Mouse (Mus musculus) midbrain, postnatal 0 days (tissue): ENCODE results near the gene Zfpm1. TPM values are rescaled to one million over a fixed set of nuclear protein-coding genes. Genes with fewer than 3 reads are reported as not detected.

ENCODE experiments used
- ATAC-seq: fragments of 200-750 bp; cut with Nextera tagmentation; 2 replicates; pipeline ENCODE4 v1.8.0; 2017; ENCODE audit warnings: moderate number of reproducible peaks, mild to moderate bottlenecking, moderate TSS enrichment, moderate library complexity; ENCODE audit not compliant: low FRiP score
- DNase-seq: peaks from one replicate; pipeline ENCODE4 v3.0.0-alpha.2; 2015; ENCODE audit warnings: low spot score
- H3K27ac ChIP-seq: fragments of 300-500 bp; sonication (generic); 2 replicates; pipeline ENCODE4 v1.5.1; 2014; ENCODE audit warnings: low read depth, mild to moderate bottlenecking, low read length, mixed read lengths
- H3K27me3 ChIP-seq: fragments of 300-500 bp; sonication (generic); 2 replicates; pipeline ENCODE4 v1.6.1; 2014; ENCODE audit warnings: low read length, control low read depth, mixed read lengths; ENCODE audit not compliant: insufficient read depth
- H3K36me3 ChIP-seq: fragments of 300-500 bp; sonication (generic); 2 replicates; pipeline ENCODE4 v1.6.1; 2014; ENCODE audit warnings: low read length, control low read depth, mixed read lengths; ENCODE audit not compliant: insufficient read depth
- H3K4me1 ChIP-seq: fragments of 300-500 bp; sonication (generic); 2 replicates; pipeline ENCODE4 v1.6.1; 2014; ENCODE audit warnings: mild to moderate bottlenecking, control low read depth, antibody characterized with exemption, low read length, mixed read lengths; ENCODE audit not compliant: insufficient read depth
- H3K4me2 ChIP-seq: fragments of 300-500 bp; sonication (generic); 2 replicates; pipeline ENCODE4 v1.6.1; 2014; ENCODE audit warnings: low read depth, mild to moderate bottlenecking, low read length, mixed read lengths; ENCODE audit not compliant: poor library complexity, severe bottlenecking
- H3K4me3 ChIP-seq: fragments of 300-500 bp; sonication (generic); 2 replicates; pipeline ENCODE4 v1.5.1; 2014; ENCODE audit warnings: low read depth, mild to moderate bottlenecking, low read length, moderate library complexity
- H3K9ac ChIP-seq: fragments of 300-500 bp; sonication (generic); replicated peaks from 2 replicates; pipeline ENCODE4 v1.6.1; 2014; ENCODE audit warnings: mild to moderate bottlenecking, low read length, moderate library complexity, mixed read lengths; ENCODE audit not compliant: poor library complexity, severe bottlenecking
- H3K9me3 ChIP-seq: fragments of 300-500 bp; sonication (generic); 2 replicates; pipeline ENCODE4 v1.6.1; 2016; ENCODE audit warnings: low read length, control low read depth
- CTCF ChIP-seq: IDR thresholded peaks from 2 replicates; pipeline ENCODE4 v1.5.1; 2016; ENCODE audit warnings: antibody characterized with exemption, mild to moderate bottlenecking
- WGBS: fragments of 180-500 bp; shearing (Covaris S2); extraction: QIAGEN DNeasy Blood & Tissue Kit; methylation state at CpG from one replicate; pipeline ENCODE4 v1.1.7; 2014; 5-methylcytosine and 5-hydroxymethylcytosine counted together
- polyA plus RNA-seq: library from polyadenylated mRNA; unstranded; fragments of >200 nt; fragmentation: Nextera tagmentation; extraction: Ambion mirVana; gene quantifications from 2 replicates; pipeline ENCODE4 v1.2.1, GENCODE M21; 2015
- total RNA-seq: library from RNA; depleted of rRNA; stranded (reverse); fragments of >200 nt; gene quantifications from 2 replicates; pipeline ENCODE4 v1.2.3, GENCODE M21; 2014

The Zfpm1 gene
- total and polyA plus RNA-seq, 2 experiments from 2014 or later, result 1.2 to 28.6 TPM

- 72% methylated on average over 12 of the region's 12 CpGs for WGBS
- Histone ChIP-seq H3K4me3 (no peak overlapping the region), H3K27ac (no peak overlapping the region), H3K9ac (no peak overlapping the region), H3K36me3 (no peaks in the 10 kb centered on the region), H3K4me2 (no peak overlapping the region), H3K4me1 (no peaks in the 10 kb centered on the region), H3K9me3 (no peaks in the 10 kb centered on the region), H3K27me3 (no peaks in the 10 kb centered on the region)
- DNase-seq (no peak), ATAC-seq (no peak)
- no peak for TF ChIP-seq CTCF
Observed at GRCm38 (mm10) chr8:122313310-122313709, 31.4 kb downstream of the Zfpm1 start.

DNA sequence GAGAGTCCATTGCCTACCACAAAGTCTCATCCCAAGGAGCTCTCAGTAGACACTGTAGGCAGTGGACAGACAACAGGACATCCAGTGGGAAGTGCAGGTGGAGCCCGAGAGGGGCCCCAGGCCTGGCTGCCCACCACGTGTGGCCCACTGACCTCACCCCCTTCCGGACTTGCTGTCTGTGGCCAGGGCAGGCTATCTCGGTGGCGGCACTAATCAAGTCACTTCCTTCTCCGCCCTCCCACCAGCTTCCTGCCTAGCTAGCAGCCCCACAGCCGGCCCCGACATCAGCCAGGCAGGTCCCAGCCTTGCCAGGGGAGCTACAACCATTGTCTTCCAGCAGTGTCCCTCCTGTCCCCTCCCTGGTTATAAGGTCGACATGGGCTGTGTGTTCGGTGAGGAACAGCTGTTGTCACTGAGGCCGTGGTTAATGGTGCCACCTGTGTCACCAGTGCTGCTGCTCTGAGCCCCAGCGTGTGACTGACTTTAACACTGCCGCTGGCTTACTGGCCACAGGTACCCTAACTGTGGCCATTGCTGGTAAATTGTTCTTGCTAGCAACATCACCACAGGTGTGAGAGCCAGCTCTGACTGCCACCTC, 33.1 kb downstream of the Zfpm1 start:
- no peaks in the 10 kb centered on the region for H3K4me1 ChIP-seq
- no peaks in the 10 kb centered on the region for H3K27me3 ChIP-seq
- H3K9me3 ChIP-seq, result no peaks in the 10 kb centered on the region
- DNase-seq, result no peak
- H3K4me3 ChIP-seq, result no peak overlapping the region
- H3K4me2 ChIP-seq, result no peak overlapping the region
- no peak for TF ChIP-seq CTCF
- no peak overlapping the region for H3K9ac ChIP-seq
- no peak for ATAC-seq
- 61% methylated on average over 13 of the region's 13 CpGs for WGBS
- H3K27ac ChIP-seq, result no peak overlapping the region
- no peaks in the 10 kb centered on the region for H3K36me3 ChIP-seq

DNA sequence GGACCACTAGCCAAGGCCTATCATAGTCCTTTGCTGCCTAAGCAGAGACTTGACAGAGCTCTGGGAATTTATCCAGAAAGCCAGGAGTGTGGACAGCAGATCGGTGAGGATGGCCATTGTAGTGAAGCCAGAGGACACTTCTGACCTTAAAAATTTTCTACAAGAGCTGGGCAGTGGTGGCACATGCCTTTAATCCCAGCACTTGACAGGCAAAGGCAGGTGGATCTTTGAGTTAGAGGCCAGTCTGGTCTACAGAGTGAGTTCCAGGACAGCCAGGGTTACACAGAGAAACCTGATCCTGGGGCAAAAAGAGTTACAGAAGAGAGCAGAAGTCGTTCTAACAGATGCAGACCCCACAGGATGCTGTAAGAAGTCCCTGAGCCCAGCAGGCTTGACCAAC, 34.5 kb downstream of the Zfpm1 start:
- Histone ChIP-seq H3K4me3 (no peak overlapping the region), H3K4me1 (no peaks in the 10 kb centered on the region), H3K9me3 (no peaks in the 10 kb centered on the region), H3K36me3 (no peaks in the 10 kb centered on the region), H3K27ac (no peak overlapping the region), H3K4me2 (no peak overlapping the region), H3K27me3 (no peaks in the 10 kb centered on the region), H3K9ac (no peak overlapping the region)
- ATAC-seq, result no peak
- DNase-seq, result no peak
- 72% methylated on average over 2 of the region's 2 CpGs for whole genome bisulfite sequencing
- no peak for TF ChIP-seq CTCF

GRCm38 (mm10) chr8:122317918-122318475, 36.1 kb downstream of the Zfpm1 start:
- H3K9ac ChIP-seq, result no peak overlapping the region
- no peaks in the 10 kb centered on the region for H3K9me3 ChIP-seq
- 51% methylated on average over 8 of the region's 8 CpGs for WGBS
- DNase-seq (no peak), ATAC-seq (no peak)
- H3K27me3 ChIP-seq, result no peaks in the 10 kb centered on the region
- H3K36me3 ChIP-seq, result no peaks in the 10 kb centered on the region
- no peak overlapping the region for H3K27ac ChIP-seq
- TF ChIP-seq CTCF, result no peak
- no peaks in the 10 kb centered on the region for H3K4me1 ChIP-seq
- no peak overlapping the region for H3K4me2 ChIP-seq
- H3K4me3 ChIP-seq, result no peak overlapping the region

DNA sequence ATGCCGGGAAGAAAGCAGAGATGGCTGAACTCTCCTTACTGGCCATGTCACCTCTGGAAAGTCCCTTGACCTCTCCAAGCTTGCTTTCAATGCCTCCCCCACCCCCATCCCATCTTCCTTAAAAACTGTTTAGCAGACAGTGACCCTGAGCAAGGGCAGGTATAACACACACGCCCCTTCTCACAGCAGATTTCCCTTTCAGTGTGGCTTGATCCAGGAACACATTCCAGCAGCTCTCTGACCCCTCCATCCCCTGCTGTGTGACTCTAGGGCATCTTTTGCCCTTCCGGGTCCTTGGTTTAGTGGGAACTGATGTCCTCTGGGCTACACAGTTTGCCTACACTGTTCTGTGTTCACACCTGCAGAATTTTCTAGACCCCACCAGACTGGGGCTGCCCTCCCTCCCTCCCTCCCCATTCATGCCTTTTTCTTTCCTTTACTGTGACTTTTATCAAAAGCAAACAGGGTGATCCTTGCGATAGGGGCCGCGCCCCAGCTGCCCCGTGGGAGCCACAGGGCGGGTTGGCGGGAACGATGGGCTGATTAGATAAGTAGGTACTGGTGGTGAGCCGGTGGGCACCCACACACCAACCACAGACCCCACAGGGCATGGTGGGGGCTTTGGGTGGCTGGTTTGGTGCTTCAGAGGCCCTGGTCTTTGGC, 37.2 kb downstream of the Zfpm1 start:
- TF ChIP-seq CTCF, result no peak
- Histone ChIP-seq H3K36me3 (no peaks in the 10 kb centered on the region), H3K4me1 (no peaks in the 10 kb centered on the region), H3K4me2 (no peak overlapping the region), H3K9ac (no peak overlapping the region), H3K27ac (no peak overlapping the region), H3K27me3 (no peaks in the 10 kb centered on the region), H3K9me3 (no peaks in the 10 kb centered on the region), H3K4me3 (no peak overlapping the region)
- WGBS, result 78% methylated on average over 11 of the region's 11 CpGs
- ATAC-seq, result no peak
- no peak for DNase-seq

DNA sequence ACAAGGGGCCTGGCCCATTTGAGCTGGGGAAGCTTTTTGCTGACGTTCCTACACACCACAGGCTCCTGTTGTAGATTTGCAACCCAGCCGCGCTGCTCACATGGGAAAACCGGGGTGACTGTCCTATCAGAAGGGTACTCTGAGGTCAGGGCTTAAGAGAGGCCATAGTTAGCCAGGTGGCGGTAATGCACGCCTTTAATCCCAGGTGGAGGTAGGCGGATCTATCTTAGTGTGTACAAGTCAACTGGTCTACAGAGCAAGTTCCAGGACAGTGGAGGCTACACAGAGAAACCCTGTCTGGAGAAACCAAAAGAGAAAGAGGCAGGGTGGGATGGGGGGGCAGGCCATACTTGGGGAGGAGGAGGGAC, 37.8 kb downstream of the Zfpm1 start:
- Histone ChIP-seq H3K27ac (no peak overlapping the region), H3K4me3 (no peak overlapping the region), H3K4me1 (peaks cover 4% of the 10 kb centered on the region; the same call in 1 of the 2 replicates), H3K27me3 (no peaks in the 10 kb centered on the region), H3K36me3 (no peaks in the 10 kb centered on the region), H3K9me3 (no peaks in the 10 kb centered on the region), H3K9ac (no peak overlapping the region), H3K4me2 (no peak overlapping the region)
- TF ChIP-seq CTCF, result no peak
- ATAC-seq (no peak), DNase-seq (no peak)
- 79% methylated on average over 7 of the region's 7 CpGs for WGBS
